In the genomic region with DNA sequence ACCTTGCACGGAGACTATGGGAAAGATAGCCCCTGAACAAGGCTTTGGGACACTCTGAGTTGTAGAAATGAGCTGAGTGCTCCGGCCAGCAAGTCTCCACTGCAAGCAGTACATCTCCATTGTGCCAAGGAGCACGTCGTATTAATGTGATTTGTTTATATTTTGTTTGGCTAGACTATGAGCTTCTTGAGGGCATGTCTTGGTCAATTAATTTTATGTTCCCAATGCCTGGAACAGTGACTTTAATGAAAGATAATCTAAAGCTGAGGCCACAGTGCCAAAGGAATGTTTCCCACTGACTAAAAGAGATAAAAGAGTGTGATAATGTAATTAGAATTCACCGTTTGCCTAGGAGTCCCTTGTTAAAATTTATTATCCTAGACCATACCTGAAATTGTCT, we compare ENCODE assay signal across 26 mouse cellular contexts.
A peak's percentile ranks its signal among the peaks of the same experiment; 100 is the strongest.
DNase-seq lines count a peak whose midpoint lies in the region; ATAC-seq and TF ChIP-seq lines count a peak whose summit lies in the region.
"Had no signal": no experiment of that assay in that cellular context is flagged by ENCODE, and none has a peak within 500 bp of the region (broad histone marks: within the 10 kb centered on the region; RNA-seq: fewer than 3 reads in every experiment).

No protein-coding gene starts in this region.

- no peak for TF ChIP-seq RAD21 in CH12.LX (IDR thresholded peaks at IDR 0.05; ENCODE audit: low read depth, low read length)

- no peaks in the 10 kb centered on the region for H3K36me3 ChIP-seq in kidney, embryonic 16.5 days (ENCODE audit: insufficient read depth, low read length)
- H3K36me3 ChIP-seq in CH12.LX (replicated peaks in 1 of 2; ENCODE audit: control insufficient read depth in 1 of 2, insufficient read depth in 1 of 2, low read length in 1 of 2), result no peaks in the 10 kb centered on the region
- H3K36me3 ChIP-seq: embryonic facial prominence, embryonic 12.5 days; embryonic facial prominence, embryonic 15.5 days; forebrain, embryonic 12.5 days; forebrain, embryonic 15.5 days; heart, embryonic 10.5 days; heart, embryonic 13.5 days had no signal

- TF ChIP-seq CTCF in CH12.LX (conservative IDR thresholded peaks at IDR 0.05 in 1 of 2, IDR thresholded peaks at IDR 0.05 in 1 of 2; ENCODE audit: low read depth in 2 of 2, low read length in 2 of 2), result no peak

- peak; percentile 67; the same call in 1 of the 2 replicates for ATAC-seq in kidney, embryonic 16.5 days (ENCODE audit: low FRiP score, low TSS enrichment)
- ATAC-seq: activated CD4-positive, CD25-positive, alpha-beta regulatory T cell, adult 4 months; CD4-positive, CD25-positive, alpha-beta regulatory T cell, adult 4 months; forebrain, embryonic 15.5 days; hindbrain, postnatal 0 days; inflammation-experienced regulatory T-cells, adult 6 months had no signal

- no peaks in the 10 kb centered on the region for H3K9me3 ChIP-seq in kidney, embryonic 16.5 days (ENCODE audit: low read length)
- H3K9me3 ChIP-seq in CH12.LX (replicated peaks; ENCODE audit: low read length), result no peaks in the 10 kb centered on the region
- H3K9me3 ChIP-seq: embryonic facial prominence, embryonic 12.5 days; embryonic facial prominence, embryonic 15.5 days; forebrain, embryonic 12.5 days; forebrain, embryonic 15.5 days; heart, embryonic 10.5 days; heart, embryonic 13.5 days had no signal

- no peak for TF ChIP-seq POLR2A in CH12.LX (IDR thresholded peaks at IDR 0.05; ENCODE audit: low read depth, low read length)

- TF ChIP-seq EP300 in CH12.LX (IDR thresholded peaks at IDR 0.05; ENCODE audit: low read length), result no peak

- 12% methylated on average over 5 of the region's 5 CpGs for WGBS in kidney, embryonic 16.5 days

- H3K79me2 ChIP-seq in CH12.LX (replicated peaks; ENCODE audit: control insufficient read depth, extremely low read depth, insufficient read depth, poor library complexity, severe bottlenecking), result no peaks in the 10 kb centered on the region

- H3K4me3 ChIP-seq in kidney, embryonic 16.5 days (ENCODE audit: low read length), result no peak overlapping the region
- H3K4me3 ChIP-seq in CH12.LX (replicated peaks in 1 of 3; ENCODE audit: low read depth in 2 of 3, low read length in 2 of 3, poor library complexity in 1 of 3), result no peak overlapping the region
- H3K4me3 ChIP-seq: embryonic facial prominence, embryonic 12.5 days; embryonic facial prominence, embryonic 15.5 days; forebrain, embryonic 12.5 days; forebrain, embryonic 15.5 days; heart, adult 2 months; heart, embryonic 10.5 days; heart, embryonic 13.5 days had no signal

- dilution Hi-C loops in CH12.LX (cut with MboI; ENCODE audit: extremely low pct_ligation_motif_present, extremely low pct_unique_long_range_greater_than_20kb, low sequenced_read_pairs), result no loop called here

- DNase-seq in kidney, adult 18-20 months, result no peak
- DNase-seq in CH12.LX (ENCODE audit: extremely low read depth) (no peak), MN1 (ENCODE audit: low spot score) (peak; percentile 8), adipocyte (ENCODE audit: low spot score) (peak; percentile 31)
- no peak for DNase-seq in gastrocnemius, postnatal 36 days
- DNase-seq: adrenal gland, postnatal 10 days; adrenal gland, postnatal 36 days; cerebellum, adult 18-20 months; cerebellum, adult 9-10 months; cerebellum, postnatal 14 days; gastrocnemius, postnatal 25 days; heart, adult 2 months; heart, postnatal 14 days; heart, postnatal 4 days had no signal

- peak overlapping the region; percentile 29; the same call in 1 of the 2 replicates for H3K27ac ChIP-seq in kidney, embryonic 16.5 days (ENCODE audit: low read length)
- H3K27ac ChIP-seq in CH12.LX (ENCODE audit: insufficient read depth, low read depth), result peak overlapping the region; percentile 5; the same call in 1 of the 2 replicates
- H3K27ac ChIP-seq: embryonic facial prominence, embryonic 12.5 days; embryonic facial prominence, embryonic 15.5 days; forebrain, embryonic 12.5 days; forebrain, embryonic 15.5 days; heart, adult 2 months; heart, embryonic 10.5 days; heart, embryonic 13.5 days; hindbrain, embryonic 14.5 days; hindbrain, postnatal 0 days had no signal

- in situ Hi-C loops in CH12.LX (cut with MboI; ENCODE audit: low pct_ligation_motif_present, low pct_unique_long_range_greater_than_20kb, low sequenced_read_pairs), result loop anchor here (10.0 to 25.0 kb wide), 2 partner anchors 113 to 295 kb away; no protein-coding TSS in a partner anchor

- H3K27me3 ChIP-seq in kidney, embryonic 16.5 days (ENCODE audit: insufficient read depth, low read length), result no peaks in the 10 kb centered on the region
- H3K27me3 ChIP-seq in CH12.LX (replicated peaks), result no peaks in the 10 kb centered on the region
- H3K27me3 ChIP-seq: embryonic facial prominence, embryonic 12.5 days; embryonic facial prominence, embryonic 15.5 days; forebrain, embryonic 12.5 days; forebrain, embryonic 15.5 days; heart, embryonic 13.5 days had no signal

- intact Hi-C loops in gastrocnemius, postnatal 36 days (cut with DNase I), result no loop called here

- H3K4me2 ChIP-seq in kidney, embryonic 16.5 days (replicated peaks; ENCODE audit: low read depth, low read length), result no peak overlapping the region
- H3K4me2 ChIP-seq in CH12.LX (ENCODE audit: insufficient read depth, low read depth, poor library complexity, severe bottlenecking), result peak overlapping the region; percentile 53; the same call in 1 of the 2 replicates
- H3K4me2 ChIP-seq: embryonic facial prominence, embryonic 12.5 days; embryonic facial prominence, embryonic 15.5 days; forebrain, embryonic 12.5 days; forebrain, embryonic 15.5 days; heart, embryonic 13.5 days; hindbrain, embryonic 14.5 days had no signal

- peaks cover 10% of the 10 kb centered on the region for H3K4me1 ChIP-seq in kidney, embryonic 16.5 days (ENCODE audit: insufficient read depth, low read length)
- peaks cover 0 to 33% of the 10 kb centered on the region in 2 experiments; a peak in 3 of 4 replicates for H3K4me1 ChIP-seq in CH12.LX (ENCODE audit: control insufficient read depth in 1 of 2, insufficient read depth in 2 of 2)
- H3K4me1 ChIP-seq: embryonic facial prominence, embryonic 12.5 days; embryonic facial prominence, embryonic 15.5 days; forebrain, embryonic 12.5 days; forebrain, embryonic 15.5 days; heart, embryonic 10.5 days; heart, embryonic 13.5 days had no signal

- no peak overlapping the region for H3K9ac ChIP-seq in kidney, embryonic 16.5 days (replicated peaks; ENCODE audit: low read length)
- H3K9ac ChIP-seq in CH12.LX (ENCODE audit: insufficient read depth, low read depth), result 0 out of 2 replicates have a peak overlapping the region, but pooled peaks have one; percentile 12
- H3K9ac ChIP-seq: embryonic facial prominence, embryonic 12.5 days; embryonic facial prominence, embryonic 15.5 days; forebrain, embryonic 12.5 days; forebrain, embryonic 15.5 days; heart, embryonic 13.5 days; hindbrain, embryonic 14.5 days had no signal

TF ChIP-seq in CH12.LX, 34 proteins besides CTCF, POLR2A, EP300 and RAD21:
- no peak for TF ChIP-seq MAZ (IDR thresholded peaks at IDR 0.05; ENCODE audit: low read depth, low read length)
- no peak for TF ChIP-seq HCFC1 (IDR thresholded peaks at IDR 0.05; ENCODE audit: low read depth, low read length)
- TF ChIP-seq USF1 (IDR thresholded peaks at IDR 0.05; ENCODE audit: low read depth, low read length), result no peak
- TF ChIP-seq ZMIZ1 (IDR thresholded peaks at IDR 0.05; ENCODE audit: low read depth, low read length), result no peak
- TF ChIP-seq JUN (IDR thresholded peaks at IDR 0.05; ENCODE audit: insufficient read depth, low read depth, low read length), result no peak
- TF ChIP-seq IRF4 (IDR thresholded peaks at IDR 0.05; ENCODE audit: low read depth, low read length), result no peak
- no peak for TF ChIP-seq TBP (conservative IDR thresholded peaks at IDR 0.05; ENCODE audit: low read depth, low read length)
- no peak for TF ChIP-seq MXI1 (IDR thresholded peaks at IDR 0.05; ENCODE audit: low read depth, low read length)
- no peak for TF ChIP-seq RCOR1 (conservative IDR thresholded peaks at IDR 0.05; ENCODE audit: low read depth, low read length)
- no peak for TF ChIP-seq MAFK (IDR thresholded peaks at IDR 0.05; ENCODE audit: insufficient replicate concordance, low read length)
- no peak for TF ChIP-seq E2F4 (IDR thresholded peaks at IDR 0.05; ENCODE audit: insufficient replicate concordance, low read depth, low read length)
- no peak for TF ChIP-seq MAX (IDR thresholded peaks at IDR 0.05; ENCODE audit: low read length)
- TF ChIP-seq MEF2A (IDR thresholded peaks at IDR 0.05; ENCODE audit: borderline replicate concordance, low read depth, low read length), result no peak
- no peak for TF ChIP-seq BHLHE40 (IDR thresholded peaks at IDR 0.05; ENCODE audit: low read depth, low read length)
- TF ChIP-seq JUND (conservative IDR thresholded peaks at IDR 0.05; ENCODE audit: low read depth, low read length), result no peak
TF ChIP-seq in CH12.LX: peak in this region for 0.

Comparison
In these comparisons a context has a peak if more than half of its experiments do, and no peak if none do; other contexts are left out.
1. DNase-seq: peak in MN1 (single experiment) and adipocyte (single experiment); none in kidney, adult 18-20 months (single experiment), CH12.LX (single experiment) and gastrocnemius, postnatal 36 days (0 of 2).